ENCODE assay signal across 22 mouse cellular contexts in genomic region chr3:105528860-105529259, GRCm38 (mm10).
DNase-seq lines count a peak whose midpoint lies in the region; ATAC-seq and TF ChIP-seq lines count a peak whose summit lies in the region.
"Had no signal": no experiment of that assay in that cellular context is flagged by ENCODE, and none has a peak within 500 bp of the region (broad histone marks: within the 10 kb centered on the region; RNA-seq: fewer than 3 reads in every experiment).

No protein-coding gene starts in this region.

- no peaks in the 10 kb centered on the region for H3K9me3 ChIP-seq in forebrain, embryonic 12.5 days
- no peaks in the 10 kb centered on the region for H3K9me3 ChIP-seq in forebrain, embryonic 11.5 days (ENCODE audit: control insufficient read depth, low read length)
- H3K9me3 ChIP-seq in midbrain, embryonic 10.5 days (replicated peaks), result no peaks in the 10 kb centered on the region
- H3K9me3 ChIP-seq in midbrain, postnatal 0 days (ENCODE audit: low read length), result no peaks in the 10 kb centered on the region
- H3K9me3 ChIP-seq in hindbrain, embryonic 12.5 days (replicated peaks), result no peaks in the 10 kb centered on the region
- H3K9me3 ChIP-seq in midbrain, embryonic 15.5 days, result no peaks in the 10 kb centered on the region
- H3K9me3 ChIP-seq: heart, embryonic 15.5 days; intestine, embryonic 15.5 days; limb, embryonic 15.5 days had no signal

- no peak overlapping the region for H3K4me2 ChIP-seq in forebrain, embryonic 12.5 days
- no peak overlapping the region for H3K4me2 ChIP-seq in forebrain, embryonic 11.5 days (ENCODE audit: low read depth, low read length, severe bottlenecking)
- no peak overlapping the region for H3K4me2 ChIP-seq in midbrain, postnatal 0 days (ENCODE audit: low read depth, low read length, poor library complexity, severe bottlenecking)
- no peak overlapping the region for H3K4me2 ChIP-seq in hindbrain, embryonic 12.5 days (replicated peaks)
- no peak overlapping the region for H3K4me2 ChIP-seq in midbrain, embryonic 15.5 days
- H3K4me2 ChIP-seq: heart, embryonic 15.5 days; intestine, embryonic 15.5 days; limb, embryonic 15.5 days; lung, embryonic 14.5 days had no signal

- no peak for TF ChIP-seq CTCF in midbrain, postnatal 0 days (IDR thresholded peaks at IDR 0.05)
- no peak for TF ChIP-seq CTCF in gastrocnemius, adult 2 months (IDR thresholded peaks at IDR 0.05)

- peak overlapping the region; percentile 84 for H3K27ac ChIP-seq in forebrain, embryonic 12.5 days
- no peak overlapping the region for H3K27ac ChIP-seq in forebrain, embryonic 11.5 days (ENCODE audit: low read depth, low read length)
- H3K27ac ChIP-seq in midbrain, embryonic 10.5 days (replicated peaks), result peak overlapping the region; percentile 64
- H3K27ac ChIP-seq in midbrain, postnatal 0 days (ENCODE audit: low read depth, low read length), result no peak overlapping the region
- H3K27ac ChIP-seq in hindbrain, embryonic 12.5 days, result peak overlapping the region; percentile 83
- H3K27ac ChIP-seq in midbrain, embryonic 15.5 days, result peak overlapping the region; percentile 61; the same call in 1 of the 2 replicates
- H3K27ac ChIP-seq in gastrocnemius, adult 2 months, result no peak overlapping the region
- H3K27ac ChIP-seq: heart, embryonic 15.5 days; intestine, embryonic 15.5 days; limb, embryonic 15.5 days; liver, embryonic 14.5 days had no signal

- DNase-seq in forebrain, embryonic 11.5 days (ENCODE audit: low spot score), result no peak
- no peak for DNase-seq in midbrain, embryonic 10.5 days (ENCODE audit: low spot score)
- no peak for DNase-seq in midbrain, postnatal 0 days (ENCODE audit: low spot score)
- no peak for DNase-seq in gastrocnemius, adult 2 months
- DNase-seq in kidney, adult 18-20 months, result no peak
- DNase-seq: adrenal gland, postnatal 25 days; cerebellum, adult 11 months; cerebellum, adult 9-11 months; heart, postnatal 4 days; kidney, adult 9 months; kidney, postnatal 25 days; left cerebral cortex, postnatal 4 days; lung, embryonic 14.5 days; right cerebral cortex, postnatal 25 days; spleen, adult 18-20 months had no signal

- H3K9ac ChIP-seq in forebrain, embryonic 12.5 days, result no peak overlapping the region
- no peak overlapping the region for H3K9ac ChIP-seq in forebrain, embryonic 11.5 days (ENCODE audit: low read length)
- no peak overlapping the region for H3K9ac ChIP-seq in midbrain, postnatal 0 days (replicated peaks; ENCODE audit: low read length, poor library complexity, severe bottlenecking)
- no peak overlapping the region for H3K9ac ChIP-seq in hindbrain, embryonic 12.5 days
- H3K9ac ChIP-seq in midbrain, embryonic 15.5 days, result no peak overlapping the region
- H3K9ac ChIP-seq: heart, embryonic 15.5 days; intestine, embryonic 15.5 days; limb, embryonic 15.5 days; liver, embryonic 14.5 days; lung, embryonic 14.5 days had no signal

- WGBS in forebrain, embryonic 12.5 days, result 55% methylated on average over 8 of the region's 8 CpGs
- 58% methylated on average over 8 of the region's 8 CpGs for WGBS in forebrain, embryonic 11.5 days
- 60% methylated on average over 8 of the region's 8 CpGs for WGBS in midbrain, embryonic 10.5 days
- WGBS in midbrain, postnatal 0 days, result 36% methylated on average over 8 of the region's 8 CpGs
- WGBS in hindbrain, embryonic 12.5 days, result 54% methylated on average over 8 of the region's 8 CpGs
- 42% methylated on average over 8 of the region's 8 CpGs for WGBS in midbrain, embryonic 15.5 days

- H3K4me3 ChIP-seq in forebrain, embryonic 12.5 days (replicated peaks), result no peak overlapping the region
- no peak overlapping the region for H3K4me3 ChIP-seq in forebrain, embryonic 11.5 days (ENCODE audit: low read depth, low read length)
- no peak overlapping the region for H3K4me3 ChIP-seq in midbrain, embryonic 10.5 days
- H3K4me3 ChIP-seq in midbrain, postnatal 0 days (ENCODE audit: low read depth, low read length), result no peak overlapping the region
- no peak overlapping the region for H3K4me3 ChIP-seq in hindbrain, embryonic 12.5 days
- no peak overlapping the region for H3K4me3 ChIP-seq in midbrain, embryonic 15.5 days
- no peak overlapping the region for H3K4me3 ChIP-seq in gastrocnemius, adult 2 months
- H3K4me3 ChIP-seq: heart, embryonic 15.5 days; intestine, embryonic 15.5 days; limb, embryonic 15.5 days had no signal

- intact Hi-C loops in gastrocnemius, adult 2 months (cut with DNase I), result no loop called here

- H3K4me1 ChIP-seq in forebrain, embryonic 12.5 days, result peaks cover 54% of the 10 kb centered on the region
- peaks cover 17% of the 10 kb centered on the region for H3K4me1 ChIP-seq in forebrain, embryonic 11.5 days (replicated peaks; ENCODE audit: control insufficient read depth, insufficient read depth, low read length)
- peaks cover 55% of the 10 kb centered on the region for H3K4me1 ChIP-seq in midbrain, embryonic 10.5 days
- H3K4me1 ChIP-seq in midbrain, postnatal 0 days (ENCODE audit: insufficient read depth, low read length), result peaks cover 29% of the 10 kb centered on the region
- H3K4me1 ChIP-seq in hindbrain, embryonic 12.5 days, result peaks cover 51% of the 10 kb centered on the region
- peaks cover 51% of the 10 kb centered on the region for H3K4me1 ChIP-seq in midbrain, embryonic 15.5 days
- H3K4me1 ChIP-seq: intestine, embryonic 15.5 days had no signal

- no peaks in the 10 kb centered on the region for H3K27me3 ChIP-seq in forebrain, embryonic 12.5 days
- H3K27me3 ChIP-seq in forebrain, embryonic 11.5 days (ENCODE audit: control insufficient read depth, insufficient read depth, low read length), result no peaks in the 10 kb centered on the region
- H3K27me3 ChIP-seq in midbrain, embryonic 10.5 days (ENCODE audit: low read depth, poor library complexity, severe bottlenecking), result no peaks in the 10 kb centered on the region
- no peaks in the 10 kb centered on the region for H3K27me3 ChIP-seq in midbrain, postnatal 0 days (ENCODE audit: insufficient read depth, low read length)
- H3K27me3 ChIP-seq in hindbrain, embryonic 12.5 days, result no peaks in the 10 kb centered on the region
- H3K27me3 ChIP-seq in midbrain, embryonic 15.5 days (replicated peaks), result no peaks in the 10 kb centered on the region
- H3K27me3 ChIP-seq: heart, embryonic 15.5 days; intestine, embryonic 15.5 days; limb, embryonic 15.5 days had no signal

- H3K36me3 ChIP-seq in forebrain, embryonic 12.5 days (replicated peaks), result no peaks in the 10 kb centered on the region
- H3K36me3 ChIP-seq in forebrain, embryonic 11.5 days (ENCODE audit: control insufficient read depth, insufficient read depth, low read length), result no peaks in the 10 kb centered on the region
- no peaks in the 10 kb centered on the region for H3K36me3 ChIP-seq in midbrain, embryonic 10.5 days
- H3K36me3 ChIP-seq in midbrain, postnatal 0 days (ENCODE audit: insufficient read depth, low read length), result no peaks in the 10 kb centered on the region
- H3K36me3 ChIP-seq in hindbrain, embryonic 12.5 days, result no peaks in the 10 kb centered on the region
- H3K36me3 ChIP-seq in midbrain, embryonic 15.5 days (replicated peaks), result no peaks in the 10 kb centered on the region
- H3K36me3 ChIP-seq: heart, embryonic 15.5 days; intestine, embryonic 15.5 days; limb, embryonic 15.5 days had no signal

- no peak for ATAC-seq in forebrain, embryonic 12.5 days (ENCODE audit: low FRiP score)
- no peak for ATAC-seq in forebrain, embryonic 11.5 days (replicated peaks; ENCODE audit: low FRiP score)
- ATAC-seq in midbrain, postnatal 0 days (ENCODE audit: low FRiP score), result no peak
- ATAC-seq in hindbrain, embryonic 12.5 days (ENCODE audit: low FRiP score), result no peak
- no peak for ATAC-seq in midbrain, embryonic 15.5 days (replicated peaks)
- ATAC-seq: intestine, embryonic 15.5 days had no signal

Comparison
In these comparisons a context has a peak if more than half of its experiments do, and no peak if none do; other contexts are left out.
1. H3K27ac ChIP-seq: peak in forebrain, embryonic 12.5 days (single experiment), midbrain, embryonic 10.5 days (single experiment), hindbrain, embryonic 12.5 days (single experiment) and midbrain, embryonic 15.5 days (single experiment); none in forebrain, embryonic 11.5 days (single experiment), midbrain, postnatal 0 days (single experiment) and gastrocnemius, adult 2 months (single experiment).